13 mouse cellular contexts compared by ENCODE assay signal in genomic region chr10:83620350-83621055, GRCm38 (mm10). TPM values are rescaled to one million over a fixed set of nuclear protein-coding genes. Genes with fewer than 3 reads are reported as not detected.
DNase-seq lines count a peak whose midpoint lies in the region; ATAC-seq and TF ChIP-seq lines count a peak whose summit lies in the region.
"Had no signal": no experiment of that assay in that cellular context is flagged by ENCODE, and none has a peak within 500 bp of the region (broad histone marks: within the 10 kb centered on the region; RNA-seq: fewer than 3 reads in every experiment).

No protein-coding gene starts in this region.

- no peak overlapping the region for H3K4me3 ChIP-seq in limb, embryonic 14.5 days (replicated peaks; ENCODE audit: low read length)
- H3K4me3 ChIP-seq in limb, embryonic 10.5 days, result no peak overlapping the region
- H3K4me3 ChIP-seq: erythroblast, embryonic 14.5 days; gastrocnemius, adult 2 months; myocyte had no signal

- peaks cover 4% of the 10 kb centered on the region; the same call in 1 of the 2 replicates for H3K4me1 ChIP-seq in limb, embryonic 14.5 days (ENCODE audit: control insufficient read depth, insufficient read depth, low read length)
- no peaks in the 10 kb centered on the region for H3K4me1 ChIP-seq in limb, embryonic 10.5 days

- no peak for TF ChIP-seq POLR2A in limb, embryonic 14.5 days (IDR thresholded peaks at IDR 0.05; ENCODE audit: borderline replicate concordance, extremely low read depth, insufficient read depth, insufficient read length)

- H3K27me3 ChIP-seq in limb, embryonic 14.5 days (ENCODE audit: control insufficient read depth, insufficient read depth, low read length), result no peaks in the 10 kb centered on the region
- no peaks in the 10 kb centered on the region for H3K27me3 ChIP-seq in limb, embryonic 10.5 days (ENCODE audit: low read depth, poor library complexity, severe bottlenecking)

- no peaks in the 10 kb centered on the region for H3K9me3 ChIP-seq in limb, embryonic 14.5 days (ENCODE audit: control insufficient read depth, low read length)
- no peaks in the 10 kb centered on the region for H3K9me3 ChIP-seq in limb, embryonic 10.5 days (replicated peaks)
- H3K9me3 ChIP-seq: G1E had no signal

- DNase-seq in cerebellum, postnatal 4 days (ENCODE audit: low spot score in 2 of 2), result no peak
- peak; percentile 16 for DNase-seq in limb, embryonic 14.5 days (ENCODE audit: low spot score)
- DNase-seq in limb, embryonic 10.5 days (ENCODE audit: low spot score), result no peak
- DNase-seq in ZHBTc4 (ENCODE audit: low read depth, low spot score), result peak; percentile 49
- DNase-seq in cerebellum, postnatal 14 days, result peak; percentile 74 to 89
- no peak for DNase-seq in right cerebral cortex, postnatal 4 days
- DNase-seq in thymus, postnatal 36 days, result no peak
- DNase-seq: gastrocnemius, adult 2 months; kidney, adult 18-20 months had no signal

- no peak overlapping the region for H3K9ac ChIP-seq in limb, embryonic 14.5 days (ENCODE audit: low read depth, low read length, severe bottlenecking)

- no peak overlapping the region for H3K4me2 ChIP-seq in limb, embryonic 14.5 days (replicated peaks; ENCODE audit: low read depth, low read length, severe bottlenecking)

- ATAC-seq in cerebellum, adult (ENCODE audit: insufficient number of reproducible peaks, low FRiP score, low TSS enrichment), result peak; percentile 77
- ATAC-seq in limb, embryonic 14.5 days (ENCODE audit: low FRiP score, low read depth), result peak; percentile 16; the same call in 1 of the 2 replicates

- H3K27ac ChIP-seq in limb, embryonic 14.5 days (replicated peaks; ENCODE audit: low read depth, low read length), result 0 out of 2 replicates have a peak overlapping the region, but pooled peaks have one; percentile 10
- H3K27ac ChIP-seq in limb, embryonic 10.5 days, result no peak overlapping the region
- H3K27ac ChIP-seq: gastrocnemius, adult 2 months had no signal

- 86% methylated on average over 24 of the region's 24 CpGs for WGBS in limb, embryonic 14.5 days
- WGBS in limb, embryonic 10.5 days, result 93% methylated on average over 24 of the region's 24 CpGs

- H3K36me3 ChIP-seq in limb, embryonic 14.5 days (ENCODE audit: control insufficient read depth, insufficient read depth, low read length), result peaks cover 29% of the 10 kb centered on the region
- H3K36me3 ChIP-seq in limb, embryonic 10.5 days, result peaks cover 50% of the 10 kb centered on the region
- H3K36me3 ChIP-seq: G1E had no signal

RNA-seq across cellular contexts. Expression of gene Appl2, which starts 28.0 kb away (rescaled TPM):
- polyA plus RNA-seq in limb, embryonic 14.5 days (2012; rRNA removed), result 53.1 and 67.7 TPM in 2 replicates
- 49.8 and 54.8 TPM in 2 replicates for polyA plus RNA-seq in limb, embryonic 14.5 days (2014; fragmentation: Nextera tagmentation; extraction: Ambion mirVana)
- polyA plus RNA-seq in limb, embryonic 10.5 days (2016; fragmentation: Nextera tagmentation; extraction: Ambion mirVana), result 28.7 and 41.0 TPM in 2 replicates

Comparison
In these comparisons a context has a peak if more than half of its experiments do, and no peak if none do; other contexts are left out.
1. DNase-seq: peak in limb, embryonic 14.5 days (single experiment), ZHBTc4 (single experiment) and cerebellum, postnatal 14 days (2 of 2); none in cerebellum, postnatal 4 days (0 of 2), limb, embryonic 10.5 days (single experiment), right cerebral cortex, postnatal 4 days (single experiment) and thymus, postnatal 36 days (0 of 2).